23 mouse cellular contexts compared by ENCODE assay signal in the genomic region with DNA sequence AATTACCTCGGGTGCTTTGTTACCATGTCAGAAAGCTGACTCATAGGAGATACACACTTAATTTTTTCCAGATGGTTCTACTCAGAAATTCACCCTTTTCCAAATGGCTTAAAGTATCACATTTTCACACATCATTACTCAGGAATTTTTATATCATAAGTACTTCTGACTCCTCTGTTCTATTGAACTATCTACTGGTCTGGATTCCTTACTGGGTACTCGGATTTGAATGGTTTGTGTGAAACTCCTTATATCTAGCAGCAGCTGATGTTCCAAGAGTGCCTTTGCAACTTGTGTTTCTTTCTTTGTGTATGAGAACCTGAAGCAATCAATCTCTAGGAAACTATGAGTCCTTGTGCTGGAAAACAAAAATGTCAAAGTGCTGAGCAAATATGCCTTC.
"Had no signal": no experiment of that assay in that cellular context is flagged by ENCODE, and none has a peak within 500 bp of the region (broad histone marks: within the 10 kb centered on the region; RNA-seq: fewer than 3 reads in every experiment).

No protein-coding gene starts in this region.

- DNase-seq: kidney, adult 11 months; kidney, adult 8-10 months; kidney, postnatal 25 days; layer of hippocampus, adult 9-11 months; liver, embryonic 13.5 days; lung, adult 2 months; lung, postnatal 10 days; lung, postnatal 36 days; midbrain, embryonic 14.5 days; right cerebral cortex, postnatal 25 days; spleen, adult 18-20 months; thymus, adult 2 months; thymus, postnatal 14 days; thymus, postnatal 4 days had no signal

- H3K36me3 ChIP-seq: intestine, embryonic 15.5 days; kidney, embryonic 15.5 days; limb, embryonic 12.5 days; limb, embryonic 15.5 days; liver, embryonic 13.5 days; midbrain, embryonic 10.5 days; neural tube, embryonic 12.5 days; neural tube, embryonic 15.5 days had no signal

- H3K4me3 ChIP-seq: intestine, embryonic 15.5 days; kidney, embryonic 15.5 days; layer of hippocampus, adult 2 months; limb, embryonic 12.5 days; limb, embryonic 15.5 days; liver, embryonic 13.5 days; megakaryocyte, embryonic 14.5 days; midbrain, embryonic 10.5 days; neural tube, embryonic 12.5 days; neural tube, embryonic 15.5 days had no signal

- ATAC-seq: intestine, embryonic 15.5 days had no signal

- H3K27me3 ChIP-seq: intestine, embryonic 15.5 days; limb, embryonic 12.5 days; limb, embryonic 15.5 days; liver, embryonic 13.5 days; megakaryocyte, embryonic 14.5 days; neural tube, embryonic 12.5 days; neural tube, embryonic 15.5 days had no signal

- H3K9me3 ChIP-seq: intestine, embryonic 15.5 days; kidney, embryonic 15.5 days; limb, embryonic 12.5 days; limb, embryonic 15.5 days; liver, embryonic 13.5 days; megakaryocyte, embryonic 14.5 days; midbrain, embryonic 10.5 days; neural tube, embryonic 12.5 days; neural tube, embryonic 15.5 days had no signal

- H3K4me1 ChIP-seq: limb, embryonic 12.5 days had no signal

- H3K27ac ChIP-seq: intestine, embryonic 15.5 days; kidney, embryonic 15.5 days; layer of hippocampus, adult 2 months; limb, embryonic 12.5 days; limb, embryonic 15.5 days; liver, embryonic 13.5 days; midbrain, embryonic 10.5 days; neural tube, embryonic 12.5 days; neural tube, embryonic 15.5 days had no signal

- H3K4me2 ChIP-seq: intestine, embryonic 15.5 days; kidney, embryonic 15.5 days; limb, embryonic 12.5 days; limb, embryonic 15.5 days; liver, embryonic 13.5 days; neural tube, embryonic 12.5 days; neural tube, embryonic 15.5 days had no signal

- H3K9ac ChIP-seq: intestine, embryonic 15.5 days; kidney, embryonic 15.5 days; limb, embryonic 12.5 days; limb, embryonic 15.5 days; liver, embryonic 13.5 days; neural tube, embryonic 12.5 days; neural tube, embryonic 15.5 days had no signal
